Mouse (Mus musculus) brain, adult 2 months (tissue): ENCODE results near the gene Ctu2.

Experiments used
- DNase-seq: peaks from one replicate; pipeline ENCODE4 v3.0.0; 2011; ENCODE audit warnings: low read depth, low spot score

Ctu2 gene

GRCm38 (mm10) chr8:122445203-122445602 is 30.7 kb upstream of the Ctu2 start:
- DNase-seq, result no peak

GRCm38 (mm10) chr8:122451161-122451703 is 24.7 kb upstream of the Ctu2 start:
- DNase-seq, result peak; percentile 57

DNA sequence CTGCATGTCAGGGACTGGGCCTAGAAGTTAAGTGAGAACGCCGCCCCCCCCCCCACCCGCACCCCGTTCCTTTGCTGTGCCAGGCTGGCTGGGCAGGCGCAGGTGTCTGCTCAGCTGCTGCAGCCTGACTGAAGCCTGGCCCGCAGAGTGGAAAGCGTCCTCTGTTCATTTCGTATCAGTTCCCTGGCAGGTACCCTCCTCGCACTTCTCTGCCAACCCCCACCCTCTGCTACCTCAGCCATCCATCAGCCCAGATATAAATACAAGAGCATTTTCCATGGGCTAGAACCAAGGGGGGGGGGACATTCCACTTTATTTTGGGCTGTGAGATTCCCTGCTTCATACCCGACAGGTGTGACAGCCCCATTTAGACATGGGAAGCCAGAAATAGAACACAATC is 23.8 kb upstream of the Ctu2 start:
- peak; percentile 16 for DNase-seq

DNA sequence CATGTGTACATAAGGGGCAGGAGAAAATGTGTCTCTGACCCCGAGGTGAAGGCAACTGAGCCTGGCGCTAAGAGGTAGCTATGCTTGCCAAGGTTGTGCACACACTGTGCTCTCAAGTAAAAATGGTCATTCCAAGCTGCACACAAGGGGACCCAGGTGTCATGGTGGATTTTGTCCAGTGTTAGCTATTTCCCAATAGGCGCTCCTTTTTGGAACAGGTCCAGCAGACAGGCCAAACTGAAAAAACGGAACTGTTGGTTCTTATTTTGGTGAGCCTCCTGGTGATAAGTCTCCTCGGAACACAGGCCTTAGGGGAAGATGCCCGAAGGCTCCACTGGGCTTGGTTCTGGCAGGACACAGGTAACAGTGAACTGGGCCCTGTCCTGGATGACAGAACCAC is 21.5 kb upstream of the Ctu2 start:
- no peak for DNase-seq

DNA sequence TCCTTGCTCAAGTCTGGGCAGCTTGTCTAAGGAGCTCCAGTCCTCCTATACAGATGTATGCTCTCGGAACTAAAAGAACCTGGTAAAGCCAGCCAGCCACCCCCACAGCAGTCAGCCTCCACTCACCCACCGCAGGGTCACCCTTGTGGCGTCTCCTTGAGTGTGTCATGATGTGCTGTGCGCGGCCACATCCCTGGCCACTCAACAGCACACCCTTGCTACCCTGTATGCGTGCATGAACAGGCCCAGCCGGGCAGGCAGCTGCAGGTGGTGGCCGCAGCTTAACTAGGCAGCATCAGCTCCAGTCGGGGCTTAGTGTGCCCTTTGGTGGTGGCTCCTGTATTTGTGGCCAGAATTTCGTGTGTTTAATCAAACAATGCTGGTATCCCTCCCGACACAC is 18.8 kb upstream of the Ctu2 start:
- DNase-seq, result no peak

GRCm38 (mm10) chr8:122459218-122459900 is 16.6 kb upstream of the Ctu2 start:
- peak; percentile 35 for DNase-seq

DNA sequence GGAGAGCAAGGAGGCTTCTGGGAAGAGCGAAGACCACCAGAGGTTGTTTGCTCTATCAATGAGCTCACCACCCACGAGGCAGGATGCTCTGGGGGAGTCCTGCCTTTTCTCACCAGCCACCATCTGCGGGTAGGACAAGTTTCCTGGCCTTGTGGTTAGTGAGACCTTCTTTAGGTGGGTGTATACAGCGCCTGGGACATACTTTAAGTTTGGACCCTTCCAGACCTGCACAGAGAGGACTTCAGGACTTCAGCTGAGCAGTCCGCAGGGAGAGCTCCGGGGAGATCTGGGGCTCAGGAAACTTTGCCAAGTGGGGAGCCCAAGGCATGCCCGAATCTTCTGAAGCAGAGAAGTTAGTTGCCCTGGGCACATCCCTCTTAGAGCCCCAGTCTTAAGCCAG is 16.0 kb upstream of the Ctu2 start:
- no peak for DNase-seq

- peak; percentile 66 for DNase-seq
Measured at GRCm38 (mm10) chr8:122460524-122461472, 15.1 kb upstream of the Ctu2 start, which contains the start of gene Snai3. Gene Snai3, minus strand, starts transcription at chr8:122460733.

GRCm38 (mm10) chr8:122461473-122462148 is 14.3 kb upstream of the Ctu2 start:
- peak; percentile 94 for DNase-seq

GRCm38 (mm10) chr8:122462510-122462909 is 13.4 kb upstream of the Ctu2 start:
- no peak for DNase-seq

- no peak for DNase-seq
Measured at GRCm38 (mm10) chr8:122463651-122464640, 12.0 kb upstream of the Ctu2 start.

DNA sequence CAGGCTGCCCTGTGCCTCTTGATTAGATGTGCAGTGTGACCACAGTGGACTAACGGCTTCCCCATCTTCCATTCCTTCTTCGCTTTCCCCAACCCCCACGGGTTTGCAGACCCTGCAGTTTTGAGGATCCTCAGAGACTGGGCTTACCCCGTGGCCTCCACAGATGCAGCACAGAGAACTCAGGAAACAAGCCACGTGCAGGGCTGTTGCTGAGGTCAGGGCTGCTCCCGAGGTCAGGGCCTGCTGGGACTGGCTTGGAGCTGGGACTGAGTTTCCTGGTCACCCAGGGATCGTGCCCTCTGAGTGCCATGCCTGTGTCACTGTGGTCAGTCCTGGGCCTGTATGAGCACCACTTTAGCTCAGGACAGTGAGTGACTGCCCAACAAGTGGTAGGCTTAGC is 11.0 kb upstream of the Ctu2 start:
- DNase-seq, result no peak

GRCm38 (mm10) chr8:122467816-122468215 is 8.1 kb upstream of the Ctu2 start:
- DNase-seq, result peak; percentile 24

- no peak for DNase-seq
Measured at GRCm38 (mm10) chr8:122469407-122469806, 6.5 kb upstream of the Ctu2 start.

- DNase-seq, result no peak
Measured at GRCm38 (mm10) chr8:122469965-122470364, 6.0 kb upstream of the Ctu2 start.

- no peak for DNase-seq
Measured at GRCm38 (mm10) chr8:122470691-122471090, 5.3 kb upstream of the Ctu2 start.

DNA sequence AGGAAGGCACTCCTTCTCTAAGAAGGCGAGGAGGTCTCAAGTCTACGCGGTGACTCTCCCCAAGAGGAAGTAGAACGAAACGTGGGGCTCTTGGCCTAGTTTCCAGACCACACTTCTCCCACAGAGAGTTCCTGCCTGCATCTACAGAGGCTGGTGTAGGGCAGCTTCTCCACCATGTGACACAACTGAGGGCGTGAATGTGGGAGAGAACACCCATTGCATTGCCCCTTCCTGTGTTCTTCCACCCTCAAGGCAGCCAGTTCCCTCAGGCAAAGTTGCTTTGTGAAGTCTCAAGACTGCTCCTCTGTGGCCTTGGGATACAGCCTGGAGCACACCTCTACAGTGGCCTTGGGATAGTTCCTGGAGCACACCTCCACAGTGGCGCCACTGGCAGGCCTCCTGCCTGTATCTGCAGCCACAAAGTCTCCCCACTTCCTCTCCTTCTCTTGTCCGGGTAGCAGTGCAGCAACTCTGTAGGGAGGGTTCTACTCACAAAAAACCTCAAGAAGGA is 2.0 kb upstream of the Ctu2 start:
- peak; percentile 58 for DNase-seq

- DNase-seq, result peak; percentile 72
Measured at GRCm38 (mm10) chr8:122474951-122475560, 887 bp upstream of the Ctu2 start.

GRCm38 (mm10) chr8:122482448-122482847 is 6.5 kb downstream of the Ctu2 start:
- DNase-seq, result no peak

GRCm38 (mm10) chr8:122483877-122484276 is 7.9 kb downstream of the Ctu2 start:
- DNase-seq, result no peak
